Mouse (Mus musculus) limb, embryonic 10.5 days (tissue): ENCODE measurements around the gene Txn2. TPM values are rescaled to one million over a fixed set of nuclear protein-coding genes. Genes with fewer than 3 reads are reported as not detected.

Experiments used
- DNase-seq: peaks from one replicate; pipeline ENCODE4 v3.0.0-alpha.2; 2017; ENCODE audit warnings: low spot score
- H3K27ac ChIP-seq: fragments of 300-500 bp; sonication (generic); 2 replicates; pipeline ENCODE4 v1.5.1; 2016; ENCODE audit warnings: mild to moderate bottlenecking
- H3K27me3 ChIP-seq: fragments of 300-500 bp; sonication (generic); 2 replicates; pipeline ENCODE4 v1.6.1; 2016; ENCODE audit warnings: low read depth, mild to moderate bottlenecking; ENCODE audit not compliant: poor library complexity, severe bottlenecking
- H3K36me3 ChIP-seq: fragments of 300-500 bp; sonication (generic); 2 replicates; pipeline ENCODE4 v1.6.1; 2016; ENCODE audit warnings: mild to moderate bottlenecking, moderate library complexity
- H3K4me1 ChIP-seq: fragments of 300-500 bp; sonication (generic); 2 replicates; pipeline ENCODE4 v1.6.1; 2016
- H3K4me3 ChIP-seq: fragments of 300-500 bp; sonication (generic); 2 replicates; pipeline ENCODE4 v1.5.1; 2016; ENCODE audit warnings: mild to moderate bottlenecking, moderate library complexity
- H3K9me3 ChIP-seq: fragments of 300-500 bp; sonication (generic); replicated peaks from 2 replicates; pipeline ENCODE4 v1.6.1; 2016; ENCODE audit warnings: mild to moderate bottlenecking
- WGBS: fragments of 180-500 bp; shearing (Covaris S2); methylation state at CpG from one replicate; pipeline ENCODE4 v1.1.7; 2016; 5-methylcytosine and 5-hydroxymethylcytosine counted together
- polyA plus RNA-seq: library from polyadenylated mRNA; unstranded; fragments of >200 nt; fragmentation: Nextera tagmentation; extraction: Ambion mirVana; gene quantifications from 2 replicates; pipeline ENCODE4 v1.2.1, GENCODE M21; 2016

The Txn2 gene
- polyA plus RNA-seq, 1 experiment from 2014 or later = 287 TPM

- Histone ChIP-seq H3K27me3 (no peaks in the 10 kb centered on the region), H3K9me3 (no peaks in the 10 kb centered on the region), H3K4me3 (no peak overlapping the region), H3K36me3 (peaks cover 59% of the 10 kb centered on the region), H3K4me1 (peaks cover 24% of the 10 kb centered on the region), H3K27ac (no peak overlapping the region)
- no peak for DNase-seq
- WGBS = 97% methylated on average over 3 of the region's 3 CpGs
These were observed 14.3 kb downstream of the Txn2 start for GRCm38 (mm10) chr15:77914507-77914906.

GRCm38 (mm10) chr15:77913054-77913453 lies 15.8 kb downstream of the Txn2 start:
- peaks cover 33% of the 10 kb centered on the region for H3K4me1 ChIP-seq
- no peak overlapping the region for H3K4me3 ChIP-seq
- 87% methylated on average over 8 of the region's 8 CpGs for WGBS
- no peaks in the 10 kb centered on the region for H3K27me3 ChIP-seq
- DNase-seq = no peak
- H3K9me3 ChIP-seq = no peaks in the 10 kb centered on the region
- H3K36me3 ChIP-seq = peaks cover 44% of the 10 kb centered on the region
- H3K27ac ChIP-seq = peak overlapping the region; percentile 66

GRCm38 (mm10) chr15:77912585-77912984 lies 16.2 kb downstream of the Txn2 start:
- Histone ChIP-seq H3K36me3 (peaks cover 40% of the 10 kb centered on the region), H3K27me3 (no peaks in the 10 kb centered on the region), H3K27ac (peak overlapping the region; percentile 66), H3K4me3 (no peak overlapping the region), H3K4me1 (peaks cover 37% of the 10 kb centered on the region), H3K9me3 (no peaks in the 10 kb centered on the region)
- WGBS = 63% methylated on average over 7 of the region's 7 CpGs
- DNase-seq = no peak

- WGBS = 41% methylated on average over 5 of the region's 5 CpGs
- peak overlapping the region; percentile 66; the same call in 1 of the 2 replicates for H3K27ac ChIP-seq
- H3K4me1 ChIP-seq = peaks cover 43% of the 10 kb centered on the region
- no peaks in the 10 kb centered on the region for H3K9me3 ChIP-seq
- peaks cover 38% of the 10 kb centered on the region for H3K36me3 ChIP-seq
- DNase-seq = no peak
- no peaks in the 10 kb centered on the region for H3K27me3 ChIP-seq
- H3K4me3 ChIP-seq = no peak overlapping the region
These were observed 16.8 kb downstream of the Txn2 start for GRCm38 (mm10) chr15:77912048-77912447.

GRCm38 (mm10) chr15:77911065-77911464 lies 17.7 kb downstream of the Txn2 start:
- DNase-seq = no peak
- Histone ChIP-seq H3K9me3 (no peaks in the 10 kb centered on the region), H3K4me1 (peaks cover 52% of the 10 kb centered on the region), H3K27me3 (peaks cover 3% of the 10 kb centered on the region; the same call in 1 of the 2 replicates), H3K36me3 (peaks cover 30% of the 10 kb centered on the region), H3K4me3 (no peak overlapping the region), H3K27ac (0 out of 2 replicates have a peak overlapping the region, but pooled peaks have one; percentile 37)
- 11% methylated on average over 2 of the region's 2 CpGs for WGBS

GRCm38 (mm10) chr15:77907646-77908518 lies 20.9 kb downstream of the Txn2 start:
- no peak for DNase-seq
- Histone ChIP-seq H3K27me3 (peaks cover 4% of the 10 kb centered on the region; the same call in 1 of the 2 replicates), H3K9me3 (no peaks in the 10 kb centered on the region), H3K36me3 (0 out of 2 replicates have a peak, but pooled peaks cover 2% of the 10 kb centered on the region), H3K4me1 (peaks cover 83% of the 10 kb centered on the region), H3K4me3 (no peak overlapping the region), H3K27ac (peak overlapping the region; percentile 87)
- WGBS = 35% methylated on average over 9 of the region's 9 CpGs

GRCm38 (mm10) chr15:77906545-77906944 lies 22.3 kb downstream of the Txn2 start:
- Histone ChIP-seq H3K36me3 (no peaks in the 10 kb centered on the region), H3K27me3 (peaks cover 4% of the 10 kb centered on the region; the same call in 1 of the 2 replicates), H3K27ac (peak overlapping the region; percentile 87), H3K4me1 (peaks cover 70% of the 10 kb centered on the region), H3K4me3 (0 out of 2 replicates have a peak overlapping the region, but pooled peaks have one; percentile 4), H3K9me3 (no peaks in the 10 kb centered on the region)
- 36% methylated on average over 10 of the region's 10 CpGs for WGBS
- DNase-seq = no peak

- 81% methylated on average over 8 of the region's 8 CpGs for WGBS
- DNase-seq = no peak
- Histone ChIP-seq H3K27me3 (peaks cover 4% of the 10 kb centered on the region; the same call in 1 of the 2 replicates), H3K4me1 (peaks cover 66% of the 10 kb centered on the region), H3K27ac (peak overlapping the region; percentile 87), H3K4me3 (no peak overlapping the region), H3K36me3 (no peaks in the 10 kb centered on the region), H3K9me3 (no peaks in the 10 kb centered on the region)
These were observed 22.7 kb downstream of the Txn2 start for GRCm38 (mm10) chr15:77906081-77906480.

GRCm38 (mm10) chr15:77905275-77905970 lies 23.4 kb downstream of the Txn2 start:
- Histone ChIP-seq H3K9me3 (no peaks in the 10 kb centered on the region), H3K27me3 (peaks cover 4% of the 10 kb centered on the region; the same call in 1 of the 2 replicates), H3K36me3 (no peaks in the 10 kb centered on the region), H3K4me1 (peaks cover 61% of the 10 kb centered on the region), H3K4me3 (peak overlapping the region; percentile 46), H3K27ac (peak overlapping the region; percentile 87)
- WGBS = 5% methylated on average over 26 of the region's 26 CpGs
- peak; percentile 86 for DNase-seq

GRCm38 (mm10) chr15:77904363-77904892 lies 24.4 kb downstream of the Txn2 start:
- DNase-seq = no peak
- H3K9me3 ChIP-seq = no peaks in the 10 kb centered on the region
- H3K4me1 ChIP-seq = peaks cover 61% of the 10 kb centered on the region
- WGBS = 24% methylated on average over 12 of the region's 12 CpGs
- H3K36me3 ChIP-seq = no peaks in the 10 kb centered on the region
- 0 out of 2 replicates have a peak overlapping the region, but pooled peaks have one; percentile 46 for H3K4me3 ChIP-seq
- H3K27ac ChIP-seq = peak overlapping the region; percentile 87
- peaks cover 4% of the 10 kb centered on the region; the same call in 1 of the 2 replicates for H3K27me3 ChIP-seq

GRCm38 (mm10) chr15:77903176-77903575 lies 25.6 kb downstream of the Txn2 start:
- Histone ChIP-seq H3K4me3 (no peak overlapping the region), H3K27ac (peak overlapping the region; percentile 87), H3K36me3 (no peaks in the 10 kb centered on the region), H3K27me3 (peaks cover 4% of the 10 kb centered on the region; the same call in 1 of the 2 replicates), H3K9me3 (no peaks in the 10 kb centered on the region), H3K4me1 (peaks cover 54% of the 10 kb centered on the region)
- no peak for DNase-seq
- WGBS = 57% methylated on average over 5 of the region's 5 CpGs

GRCm38 (mm10) chr15:77894926-77895325 lies 33.9 kb downstream of the Txn2 start:
- no peak for DNase-seq
- Histone ChIP-seq H3K4me3 (no peak overlapping the region), H3K27me3 (no peaks in the 10 kb centered on the region), H3K9me3 (no peaks in the 10 kb centered on the region), H3K4me1 (peaks cover 6% of the 10 kb centered on the region), H3K27ac (peak overlapping the region; percentile 53), H3K36me3 (no peaks in the 10 kb centered on the region)
- WGBS = 84% methylated on average over 13 of the region's 14 CpGs
